Mouse (Mus musculus) neural tube, embryonic 11.5 days (tissue): ENCODE measurements around the gene Cdc42bpa. TPM values are rescaled to one million over a fixed set of nuclear protein-coding genes. Genes with fewer than 3 reads are reported as not detected.

Experiments used
- ATAC-seq: fragments of 200-750 bp; cut with Nextera tagmentation; 2 replicates; pipeline ENCODE4 v1.8.0; 2017; ENCODE audit warnings: moderate number of reproducible peaks, mild to moderate bottlenecking, moderate TSS enrichment, moderate library complexity; ENCODE audit not compliant: insufficient read depth, low FRiP score, low TSS enrichment
- DNase-seq: peaks from one replicate; pipeline ENCODE4 v3.0.0-alpha.2; 2015; ENCODE audit warnings: low spot score
- H3K27ac ChIP-seq: fragments of 300-500 bp; sonication (generic); 2 replicates; pipeline ENCODE4 v1.5.1; 2014; ENCODE audit warnings: low read depth, mild to moderate bottlenecking, low read length
- H3K27me3 ChIP-seq: fragments of 300-500 bp; sonication (generic); 2 replicates; pipeline ENCODE4 v1.6.1; 2014; ENCODE audit warnings: mild to moderate bottlenecking, low read length, mixed read lengths; ENCODE audit not compliant: control insufficient read depth, insufficient read depth
- H3K36me3 ChIP-seq: fragments of 300-500 bp; sonication (generic); 2 replicates; pipeline ENCODE4 v1.6.1; 2014; ENCODE audit warnings: mild to moderate bottlenecking, low read length, moderate library complexity, mixed read lengths; ENCODE audit not compliant: control insufficient read depth, insufficient read depth
- H3K4me1 ChIP-seq: fragments of 300-500 bp; sonication (generic); 2 replicates; pipeline ENCODE4 v1.6.1; 2014; ENCODE audit warnings: low read length, mixed read lengths; ENCODE audit not compliant: control insufficient read depth, insufficient read depth
- H3K4me2 ChIP-seq: fragments of 300-500 bp; sonication (generic); 2 replicates; pipeline ENCODE4 v1.6.1; 2014; ENCODE audit warnings: low read depth, mild to moderate bottlenecking, moderate library complexity
- H3K4me3 ChIP-seq: fragments of 300-500 bp; sonication (generic); 2 replicates; pipeline ENCODE4 v1.5.1; 2014; ENCODE audit warnings: low read depth, low read length
- H3K9ac ChIP-seq: fragments of 300-500 bp; sonication (generic); 2 replicates; pipeline ENCODE4 v1.6.1; 2014; ENCODE audit warnings: mild to moderate bottlenecking, low read length
- H3K9me3 ChIP-seq: fragments of 300-500 bp; sonication (generic); 2 replicates; pipeline ENCODE4 v1.6.1; 2016; ENCODE audit warnings: low read length; ENCODE audit not compliant: control insufficient read depth
- WGBS: fragments of 180-500 bp; shearing (Covaris S2); extraction: QIAGEN DNeasy Blood & Tissue Kit; methylation state at CpG from one replicate; pipeline ENCODE4 v1.1.7; 2014; 5-methylcytosine and 5-hydroxymethylcytosine counted together
- polyA plus RNA-seq: library from polyadenylated mRNA; unstranded; fragments of >200 nt; fragmentation: Nextera tagmentation; extraction: Ambion mirVana; gene quantifications from 2 replicates; pipeline ENCODE4 v1.2.1, GENCODE M21; 2014

Gene Cdc42bpa
- polyA plus RNA-seq, 1 experiment from 2014 or later = 15.5 TPM

- ATAC-seq (no peak), DNase-seq (no peak)
- no peaks in the 10 kb centered on the region for H3K9me3 ChIP-seq
- H3K27ac ChIP-seq = no peak overlapping the region
- no peak overlapping the region for H3K4me3 ChIP-seq
- H3K27me3 ChIP-seq = no peaks in the 10 kb centered on the region
- H3K9ac ChIP-seq = no peak overlapping the region
- H3K36me3 ChIP-seq = peaks cover 2% of the 10 kb centered on the region; the same call in 1 of the 2 replicates
- 76% methylated on average over 2 of the region's 2 CpGs for WGBS
- no peak overlapping the region for H3K4me2 ChIP-seq
- no peaks in the 10 kb centered on the region for H3K4me1 ChIP-seq
Measured at GRCm38 (mm10) chr1:180160545-180160944, 200.3 kb downstream of the Cdc42bpa start.

- H3K27me3 ChIP-seq = no peaks in the 10 kb centered on the region
- no peaks in the 10 kb centered on the region for H3K9me3 ChIP-seq
- WGBS = 82% methylated on average over 3 of the region's 3 CpGs
- ATAC-seq (no peak), DNase-seq (no peak)
- no peaks in the 10 kb centered on the region for H3K4me1 ChIP-seq
- no peak overlapping the region for H3K27ac ChIP-seq
- H3K36me3 ChIP-seq = peaks cover 2% of the 10 kb centered on the region; the same call in 1 of the 2 replicates
- H3K9ac ChIP-seq = no peak overlapping the region
- H3K4me2 ChIP-seq = no peak overlapping the region
- H3K4me3 ChIP-seq = no peak overlapping the region
Measured at GRCm38 (mm10) chr1:180161160-180161559, 200.9 kb downstream of the Cdc42bpa start.

- 89% methylated on average over 20 of the region's 20 CpGs for WGBS
- DNase-seq (no peak), ATAC-seq (no peak)
- Histone ChIP-seq H3K27me3 (no peaks in the 10 kb centered on the region), H3K4me3 (no peak overlapping the region), H3K9ac (no peak overlapping the region), H3K4me1 (no peaks in the 10 kb centered on the region), H3K36me3 (peaks cover 2% of the 10 kb centered on the region; the same call in 1 of the 2 replicates), H3K27ac (no peak overlapping the region), H3K9me3 (no peaks in the 10 kb centered on the region), H3K4me2 (no peak overlapping the region)
Measured at GRCm38 (mm10) chr1:180161566-180162355, 201.5 kb downstream of the Cdc42bpa start.

GRCm38 (mm10) chr1:180162986-180163385 is 202.7 kb downstream of the Cdc42bpa start:
- Histone ChIP-seq H3K4me2 (no peak overlapping the region), H3K4me1 (no peaks in the 10 kb centered on the region), H3K4me3 (no peak overlapping the region), H3K9ac (no peak overlapping the region), H3K9me3 (no peaks in the 10 kb centered on the region), H3K27me3 (no peaks in the 10 kb centered on the region), H3K36me3 (peaks cover 2% of the 10 kb centered on the region; the same call in 1 of the 2 replicates), H3K27ac (no peak overlapping the region)
- WGBS = 82% methylated on average over 7 of the region's 7 CpGs
- ATAC-seq (no peak), DNase-seq (no peak)

- H3K4me3 ChIP-seq = no peak overlapping the region
- H3K36me3 ChIP-seq = peaks cover 2% of the 10 kb centered on the region; the same call in 1 of the 2 replicates
- DNase-seq (no peak), ATAC-seq (no peak)
- H3K9ac ChIP-seq = no peak overlapping the region
- H3K9me3 ChIP-seq = no peaks in the 10 kb centered on the region
- 81% methylated on average over 5 of the region's 5 CpGs for WGBS
- no peak overlapping the region for H3K27ac ChIP-seq
- no peaks in the 10 kb centered on the region for H3K4me1 ChIP-seq
- H3K4me2 ChIP-seq = no peak overlapping the region
- no peaks in the 10 kb centered on the region for H3K27me3 ChIP-seq
Measured at GRCm38 (mm10) chr1:180166533-180166932, 206.3 kb downstream of the Cdc42bpa start.

- Histone ChIP-seq H3K9me3 (no peaks in the 10 kb centered on the region), H3K4me3 (no peak overlapping the region), H3K4me1 (no peaks in the 10 kb centered on the region), H3K36me3 (no peaks in the 10 kb centered on the region), H3K4me2 (no peak overlapping the region), H3K27me3 (no peaks in the 10 kb centered on the region), H3K9ac (no peak overlapping the region), H3K27ac (no peak overlapping the region)
- ATAC-seq (no peak), DNase-seq (no peak)
- WGBS = 95% methylated on average over 6 of the region's 6 CpGs
Measured at GRCm38 (mm10) chr1:180168294-180168693, 208.0 kb downstream of the Cdc42bpa start.

GRCm38 (mm10) chr1:180169161-180169560 is 208.9 kb downstream of the Cdc42bpa start:
- WGBS = 90% methylated on average over 7 of the region's 7 CpGs

GRCm38 (mm10) chr1:180170071-180170470 is 209.8 kb downstream of the Cdc42bpa start:
- no peak overlapping the region for H3K9ac ChIP-seq
- 93% methylated on average over 8 of the region's 8 CpGs for WGBS
- DNase-seq (no peak), ATAC-seq (no peak)
- H3K4me1 ChIP-seq = no peaks in the 10 kb centered on the region
- H3K9me3 ChIP-seq = no peaks in the 10 kb centered on the region
- H3K27ac ChIP-seq = no peak overlapping the region
- H3K27me3 ChIP-seq = no peaks in the 10 kb centered on the region
- H3K36me3 ChIP-seq = no peaks in the 10 kb centered on the region
- H3K4me3 ChIP-seq = no peak overlapping the region
- H3K4me2 ChIP-seq = no peak overlapping the region

More at GRCm38 (mm10) chr1:180169161-180169560, 208.9 kb downstream of the Cdc42bpa start:
- Histone ChIP-seq H3K36me3 (no peaks in the 10 kb centered on the region), H3K27me3 (no peaks in the 10 kb centered on the region), H3K4me3 (no peak overlapping the region), H3K4me1 (no peaks in the 10 kb centered on the region), H3K9ac (no peak overlapping the region), H3K9me3 (no peaks in the 10 kb centered on the region), H3K27ac (no peak overlapping the region), H3K4me2 (no peak overlapping the region)
- ATAC-seq = no peak
- no peak for DNase-seq

- ATAC-seq (no peak), DNase-seq (no peak)
- no peaks in the 10 kb centered on the region for H3K36me3 ChIP-seq
- 89% methylated on average over 2 of the region's 2 CpGs for WGBS
- H3K27ac ChIP-seq = no peak overlapping the region
- no peaks in the 10 kb centered on the region for H3K9me3 ChIP-seq
- H3K4me3 ChIP-seq = no peak overlapping the region
- H3K27me3 ChIP-seq = no peaks in the 10 kb centered on the region
- no peak overlapping the region for H3K4me2 ChIP-seq
- H3K9ac ChIP-seq = no peak overlapping the region
- H3K4me1 ChIP-seq = no peaks in the 10 kb centered on the region
Measured at GRCm38 (mm10) chr1:180171883-180172282, 211.6 kb downstream of the Cdc42bpa start.
